Mouse (Mus musculus): ENCODE results near the gene Smyd3. TPM values are rescaled to one million over a fixed set of nuclear protein-coding genes. Genes with fewer than 3 reads are reported as not detected.

Gene Smyd3
- 10 to 100 TPM; 52.8 to 77.6 TPM for total RNA-seq (2023)

DNA sequence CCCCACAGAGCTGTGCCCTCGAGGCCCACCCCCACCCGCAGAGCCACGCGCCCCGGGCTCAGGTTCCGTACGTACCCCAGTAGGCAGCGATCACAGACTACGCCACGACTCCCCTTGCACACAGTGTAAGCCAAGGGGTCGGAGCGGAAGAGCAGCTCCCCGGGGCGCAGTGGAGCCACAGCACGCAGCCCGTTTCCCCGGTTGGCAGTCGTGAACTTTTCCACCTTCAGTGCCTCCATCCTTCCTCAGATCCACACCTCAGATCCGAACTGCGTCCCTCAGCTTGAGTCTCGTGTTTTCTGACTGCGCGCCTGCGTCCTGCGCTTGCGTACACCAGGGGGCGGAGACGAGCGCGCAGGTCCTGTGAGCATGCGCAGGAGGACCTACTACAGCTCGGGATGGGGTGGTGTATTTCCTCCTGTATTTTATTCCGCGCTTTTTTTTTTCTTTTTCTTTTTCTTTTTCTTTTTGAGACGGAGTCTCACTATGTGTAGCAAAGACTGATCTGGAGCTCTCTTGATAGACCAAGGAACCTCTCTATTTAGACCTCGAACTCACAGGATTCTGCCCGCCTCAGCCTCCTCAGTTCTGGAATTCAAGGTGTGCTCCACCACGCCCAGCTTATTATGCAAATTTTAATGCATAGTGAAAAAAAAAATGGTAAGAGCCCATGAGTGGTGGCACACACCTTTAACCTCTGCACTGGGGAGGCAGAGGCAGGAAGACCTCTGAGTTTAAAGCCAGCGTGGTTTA is at the start of gene Smyd3:
Smyd3 (minus strand) TSS at position 329 of the 753 bp plus-strand sequence.

DNA sequence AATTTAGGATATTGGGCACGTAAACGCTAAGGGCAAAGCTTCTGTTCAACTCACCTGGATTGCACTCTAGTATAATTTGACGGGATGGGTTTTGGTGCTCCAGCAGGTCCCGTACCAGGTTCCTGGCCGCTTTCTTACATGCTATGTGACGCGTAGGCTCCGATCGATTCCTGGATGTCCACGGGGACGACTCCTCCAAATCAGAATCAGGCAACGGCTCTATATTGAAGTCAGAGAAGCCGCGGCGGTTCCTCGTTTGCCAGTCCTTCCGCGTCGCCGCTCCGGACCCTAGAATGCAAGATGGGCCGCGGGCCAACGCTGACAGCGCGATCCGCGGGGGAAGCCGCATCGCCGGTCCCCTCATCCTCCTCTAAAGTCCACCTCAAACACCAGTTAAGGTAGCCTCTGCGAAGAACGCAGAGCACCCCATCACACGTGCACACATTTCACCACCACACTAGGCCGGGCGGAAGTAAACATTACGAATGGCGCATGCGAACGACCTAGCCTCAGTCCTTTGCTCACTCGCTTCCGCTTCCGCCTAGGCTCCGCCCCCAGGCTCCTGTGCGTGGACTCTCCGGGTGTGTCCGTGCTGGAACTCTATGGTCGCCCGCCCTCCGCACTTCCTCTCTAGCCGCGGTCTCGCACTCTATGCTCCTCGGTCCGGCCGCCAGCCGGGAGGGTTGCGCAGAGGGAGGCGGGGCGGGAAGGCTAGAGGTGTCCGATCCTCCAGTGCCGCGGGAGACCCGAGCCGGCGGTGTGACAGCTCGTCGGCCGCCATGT is 28.1 kb upstream of the Smyd3 start, which contains the start of the genes Tfb2m and Cnst:
Tfb2m (minus strand) TSS at position 500 of the 783 bp plus-strand sequence.
Cnst (plus strand) TSS at position 603 of the 783 bp plus-strand sequence.

Other genes with a start within 250 kb of the Smyd3 start
- 10 to 100 TPM; 37.1 to 39.7 TPM for gene Tfb2m, start 28.2 kb upstream of the Smyd3 start, total RNA-seq (2023)
- gene Cnst, start 28.3 kb upstream of the Smyd3 start, total RNA-seq (2023): 10 to 100 TPM; 44.4 to 49.8 TPM
- gene Sccpdh, start 150.2 kb upstream of the Smyd3 start, total RNA-seq (2023): 1 to 10 TPM; 1.6 to 2.3 TPM
- gene Kif28, start 227.2 kb upstream of the Smyd3 start, total RNA-seq (2023): under 1 TPM; 0.20 to 0.30 TPM